Mouse (Mus musculus) cerebellum, postnatal 14 days (tissue): Measurements from ENCODE around the gene Fbxo11.
"Not testable (repeated sequence)": the region's sequence is repeated elsewhere in the genome, so short reads cannot be mapped to it uniquely, and the experiment has no call there.

Source experiments
- DNase-seq, 2 experiments: peaks; one replicate each; pipeline ENCODE4 v3.0.0; 2021; ENCODE audit warnings: mixed read lengths in 2 of 2

Fbxo11 gene

GRCm38 (mm10) chr17:88006956-88007355 lies 58.1 kb downstream of the Fbxo11 start:
- DNase-seq = no peak

GRCm38 (mm10) chr17:88004892-88005291 lies 60.2 kb downstream of the Fbxo11 start:
- DNase-seq = no peak

- no peak for DNase-seq
Measured at GRCm38 (mm10) chr17:87997808-87998207, 67.3 kb downstream of the Fbxo11 start.

DNA sequence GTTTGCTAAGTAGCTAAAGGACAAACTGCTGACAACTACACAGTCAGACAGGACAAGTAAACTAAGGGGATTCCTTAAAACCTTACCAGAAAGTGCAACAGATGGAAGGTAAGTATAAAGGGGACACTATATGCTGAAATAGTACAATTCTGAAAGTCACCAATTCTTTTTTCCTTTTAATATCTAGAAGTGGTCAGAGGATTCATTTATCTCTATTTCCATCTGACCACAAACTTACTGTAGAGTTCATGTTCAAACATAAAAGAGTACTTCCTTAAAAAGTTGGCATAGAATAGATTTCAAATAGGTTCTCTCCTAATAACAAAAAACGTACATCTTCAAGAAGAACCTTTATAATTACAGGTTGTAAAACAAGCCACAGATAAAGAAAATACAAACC lies 71.8 kb downstream of the Fbxo11 start:
- DNase-seq = no peak

- DNase-seq = no peak
Measured at GRCm38 (mm10) chr17:87992154-87992553, 72.9 kb downstream of the Fbxo11 start.

DNA sequence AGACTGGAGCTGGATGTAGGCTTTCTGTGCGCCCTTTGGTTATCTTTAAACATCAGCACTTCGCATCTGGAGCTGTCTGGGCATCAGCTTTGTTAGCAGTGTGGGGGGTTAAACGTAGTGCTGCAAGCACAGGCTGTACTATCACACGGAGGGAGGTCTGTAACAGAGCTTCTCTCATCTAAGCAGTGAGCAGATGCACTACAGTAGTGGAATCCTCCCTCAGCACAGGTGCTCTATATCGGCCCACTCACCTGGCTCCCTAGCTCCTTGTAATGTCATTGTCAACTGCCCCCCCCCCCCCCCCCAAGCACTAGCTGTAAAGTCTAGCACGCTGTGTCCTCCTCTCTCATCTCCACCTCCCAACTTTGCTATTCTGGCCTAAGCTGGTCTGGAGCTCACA lies 77.6 kb downstream of the Fbxo11 start:
- no peak for DNase-seq

GRCm38 (mm10) chr17:87985916-87986315 lies 79.2 kb downstream of the Fbxo11 start:
- DNase-seq = peak; percentile 69 to 70

GRCm38 (mm10) chr17:87984440-87985214 lies 80.5 kb downstream of the Fbxo11 start:
- DNase-seq = no peak

- no peak for DNase-seq
Measured at GRCm38 (mm10) chr17:87983313-87983712, 81.8 kb downstream of the Fbxo11 start.

DNA sequence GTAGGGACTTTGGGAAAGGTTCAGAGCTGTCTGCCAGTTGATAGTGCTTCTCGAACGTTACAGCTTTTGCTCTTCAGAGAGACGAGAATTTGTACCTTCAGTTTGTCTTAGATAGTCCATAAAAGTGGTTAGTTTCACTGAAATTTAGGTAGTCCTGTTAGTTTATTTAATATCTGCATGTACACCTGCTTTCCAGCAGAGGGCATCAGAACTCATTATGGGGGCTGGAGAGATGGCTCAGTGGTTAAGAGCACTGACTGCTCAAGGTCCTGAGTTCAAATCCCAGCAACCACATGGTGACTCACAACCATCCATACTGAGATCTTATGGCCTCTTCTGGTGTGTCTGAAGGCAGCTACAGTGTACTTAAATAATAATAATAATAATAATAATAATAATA lies 83.0 kb downstream of the Fbxo11 start:
- no peak for DNase-seq

DNA sequence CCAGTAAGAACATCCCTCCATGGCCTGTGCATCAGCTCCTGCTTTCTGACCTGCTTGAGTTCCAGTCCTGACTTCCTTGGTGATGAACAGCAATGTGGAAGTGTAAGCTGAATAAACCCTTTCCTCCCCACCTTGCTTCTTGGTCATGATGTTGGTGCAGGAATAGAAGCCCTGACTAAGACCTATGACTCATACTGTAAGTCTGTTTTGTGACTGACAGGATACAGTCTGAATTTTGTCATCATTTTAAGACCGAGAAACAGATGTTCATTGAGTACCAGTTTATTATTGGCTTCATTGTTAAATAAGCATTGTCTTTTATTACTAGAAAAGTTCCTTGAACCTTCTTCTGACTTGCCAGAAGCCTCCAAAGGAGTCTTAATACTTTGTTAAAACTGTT lies 85.4 kb downstream of the Fbxo11 start:
- DNase-seq = not testable (repeated sequence)

GRCm38 (mm10) chr17:87976927-87977326 lies 88.2 kb downstream of the Fbxo11 start:
- DNase-seq = not testable (repeated sequence)

- no peak for DNase-seq
Measured at GRCm38 (mm10) chr17:87976154-87976806, 88.8 kb downstream of the Fbxo11 start.

- peak; percentile 67 to 68 for DNase-seq
Measured at GRCm38 (mm10) chr17:87975229-87975853, 89.8 kb downstream of the Fbxo11 start.

DNA sequence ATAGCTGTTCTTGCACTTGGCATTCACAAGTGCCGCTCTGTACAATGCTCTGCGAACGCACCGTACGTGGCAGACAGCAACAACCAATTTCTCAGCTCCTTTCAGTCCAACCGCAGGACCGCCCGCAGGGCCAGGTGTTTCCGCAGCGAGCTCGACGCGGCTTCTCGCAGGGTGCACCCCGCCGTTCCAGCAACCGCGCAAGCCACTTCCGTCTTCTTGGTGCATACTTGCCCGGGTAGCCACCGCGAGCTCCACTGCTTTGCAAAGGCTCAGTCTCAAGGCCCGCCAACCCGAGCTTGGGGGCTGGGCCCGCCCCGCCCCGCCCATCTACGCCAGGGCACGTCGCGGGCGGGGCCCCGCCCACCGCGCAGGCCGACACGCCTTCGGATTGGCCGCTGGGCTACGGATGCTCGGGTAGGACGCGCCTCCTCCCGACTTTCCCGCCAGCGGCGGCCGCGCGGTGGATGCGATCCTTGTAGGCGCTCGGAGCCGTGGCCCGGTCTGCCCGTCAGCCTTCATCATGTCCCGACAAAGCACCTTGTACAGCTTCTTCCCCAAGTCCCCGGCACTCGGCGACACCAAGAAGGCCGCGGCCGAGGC lies 90.4 kb downstream of the Fbxo11 start, which contains the start of gene Msh6:
TSS of gene Msh6 (plus strand) at position 434 of the 600 bp plus-strand sequence.
- DNase-seq = peak; percentile 91 to 92

GRCm38 (mm10) chr17:87973261-87974167 lies 91.6 kb downstream of the Fbxo11 start:
- no peak for DNase-seq

DNA sequence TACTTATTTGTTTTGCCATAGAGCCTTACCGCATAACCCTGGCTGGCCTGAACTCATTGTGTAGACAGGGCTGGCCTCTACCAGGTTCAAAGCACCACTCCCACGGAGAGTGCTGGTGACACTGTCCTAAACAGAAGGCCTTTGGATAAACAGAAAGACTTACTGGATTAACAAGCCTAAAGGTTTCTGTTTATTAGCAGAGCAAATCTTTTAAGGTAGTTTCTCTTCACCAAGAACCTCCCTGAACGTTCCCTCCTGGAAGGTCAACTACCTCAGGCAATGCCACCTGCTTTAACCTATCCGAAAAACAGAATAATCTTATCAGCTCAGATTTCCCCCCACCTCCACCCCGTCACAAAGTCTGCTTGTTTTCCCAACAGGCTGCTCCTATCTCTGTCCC lies 92.2 kb downstream of the Fbxo11 start:
- no peak for DNase-seq

DNA sequence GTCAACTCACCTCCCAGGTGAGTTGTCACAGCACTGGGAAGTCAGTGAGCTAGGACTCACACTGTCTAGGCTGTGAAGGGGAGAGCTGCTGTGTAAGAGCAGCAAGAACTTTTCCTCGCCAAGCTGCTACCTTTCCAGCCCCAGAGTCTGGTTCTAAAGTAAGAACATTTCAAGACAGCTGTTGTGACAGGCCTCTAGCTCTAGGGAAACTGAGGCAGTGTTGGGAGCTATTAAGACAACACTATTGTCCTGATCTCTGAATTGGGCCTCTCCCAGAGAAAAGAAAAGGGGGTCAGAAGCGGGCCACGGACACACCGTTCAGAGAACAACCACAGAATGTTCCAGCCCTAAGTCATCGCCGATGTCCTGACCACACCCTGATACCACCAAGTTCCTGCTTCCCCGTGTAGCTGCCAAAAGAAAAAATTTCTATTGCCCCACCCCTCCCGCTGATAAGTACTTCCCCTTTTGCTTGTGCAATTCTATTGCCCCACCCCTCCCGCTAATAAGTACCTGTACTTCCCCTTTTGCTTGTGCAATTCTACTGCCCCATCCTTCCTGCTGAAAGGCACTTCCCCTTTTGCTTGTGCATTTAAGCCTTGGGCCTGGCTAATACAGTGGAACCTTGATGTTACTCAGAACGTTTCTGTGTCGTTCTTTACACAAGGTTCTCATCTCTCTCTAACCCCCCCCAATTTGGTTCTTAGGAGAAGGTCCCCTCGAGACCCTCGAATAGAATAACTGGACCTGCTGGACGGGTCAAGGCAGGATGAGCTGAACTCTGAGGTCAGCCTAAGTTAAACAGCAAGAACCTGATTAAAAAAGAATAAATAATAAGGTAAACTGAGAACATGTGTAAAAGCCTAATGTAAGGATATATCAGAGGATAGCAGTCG lies 93.1 kb downstream of the Fbxo11 start:
- DNase-seq = not testable (repeated sequence)

DNA sequence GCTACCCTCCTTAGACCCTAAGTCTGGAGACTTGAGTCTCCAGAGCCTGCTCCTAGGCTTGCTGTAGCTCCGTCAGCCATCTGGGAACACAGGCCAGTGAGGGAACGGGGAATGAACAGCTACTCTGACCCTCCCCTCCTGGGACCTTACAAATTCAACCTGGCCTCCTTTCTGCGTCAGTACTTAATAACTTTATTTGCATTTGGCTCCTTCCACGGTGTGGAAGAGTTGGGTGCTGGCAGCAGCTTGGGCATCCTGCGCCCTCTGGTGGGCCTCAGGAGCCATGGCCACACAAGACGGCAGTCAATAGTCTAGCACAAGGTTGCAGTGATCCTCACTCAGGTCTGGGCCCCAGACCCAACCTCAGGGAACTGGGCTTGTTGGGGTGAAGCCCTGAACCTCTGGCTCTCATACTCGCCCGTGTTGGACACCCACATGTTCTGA lies 96.6 kb downstream of the Fbxo11 start:
- DNase-seq = not testable (repeated sequence)

GRCm38 (mm10) chr17:87963081-87964075 lies 101.7 kb downstream of the Fbxo11 start:
- DNase-seq = no peak
